ENCODE assay signal across 10 mouse cellular contexts in genomic region chr7:116282755-116283154, GRCm38 (mm10). TPM values are rescaled to one million over a fixed set of nuclear protein-coding genes. Genes with fewer than 3 reads are reported as not detected.
DNase-seq lines count a peak whose midpoint lies in the region; ATAC-seq lines count a peak whose summit lies in the region.
"Had no signal": no experiment of that assay in that cellular context is flagged by ENCODE, and none has a peak within 500 bp of the region (broad histone marks: within the 10 kb centered on the region; RNA-seq: fewer than 3 reads in every experiment).

No protein-coding gene starts in this region.

- peak; percentile 77 for ATAC-seq in hindbrain, embryonic 15.5 days (ENCODE audit: low FRiP score, low read depth)
- ATAC-seq in midbrain, embryonic 14.5 days (ENCODE audit: low FRiP score, low TSS enrichment) = peak; percentile 51

- no peak overlapping the region for H3K4me3 ChIP-seq in hindbrain, embryonic 15.5 days
- no peak overlapping the region for H3K4me3 ChIP-seq in midbrain, embryonic 14.5 days (replicated peaks; ENCODE audit: low read depth, low read length)

- no peaks in the 10 kb centered on the region for H3K9me3 ChIP-seq in hindbrain, embryonic 15.5 days
- H3K9me3 ChIP-seq in midbrain, embryonic 14.5 days (ENCODE audit: control insufficient read depth, low read length) = no peaks in the 10 kb centered on the region

- peak overlapping the region; percentile 61 for H3K27ac ChIP-seq in hindbrain, embryonic 15.5 days (replicated peaks)
- peak overlapping the region; percentile 67 for H3K27ac ChIP-seq in midbrain, embryonic 14.5 days (replicated peaks; ENCODE audit: low read depth, low read length)
- H3K27ac ChIP-seq: liver, embryonic 14.5 days had no signal

- H3K4me1 ChIP-seq in hindbrain, embryonic 15.5 days (replicated peaks) = peaks cover 30% of the 10 kb centered on the region
- peaks cover 28% of the 10 kb centered on the region for H3K4me1 ChIP-seq in midbrain, embryonic 14.5 days (ENCODE audit: control insufficient read depth, insufficient read depth, low read length)

- H3K9ac ChIP-seq in hindbrain, embryonic 15.5 days = no peak overlapping the region
- H3K9ac ChIP-seq in midbrain, embryonic 14.5 days (replicated peaks; ENCODE audit: low read length) = no peak overlapping the region
- H3K9ac ChIP-seq: liver, embryonic 14.5 days had no signal

- no peaks in the 10 kb centered on the region for H3K27me3 ChIP-seq in hindbrain, embryonic 15.5 days
- H3K27me3 ChIP-seq in midbrain, embryonic 14.5 days (ENCODE audit: control insufficient read depth, insufficient read depth, low read length) = no peaks in the 10 kb centered on the region

- H3K36me3 ChIP-seq in hindbrain, embryonic 15.5 days = no peaks in the 10 kb centered on the region
- H3K36me3 ChIP-seq in midbrain, embryonic 14.5 days (ENCODE audit: control insufficient read depth, insufficient read depth, low read length) = no peaks in the 10 kb centered on the region

- DNase-seq in NIH3T3 (ENCODE audit: low read depth) = peak; percentile 75
- peak; percentile 75 for DNase-seq in embryo, embryonic 9.5 days (ENCODE audit: extremely low spot score)
- DNase-seq in midbrain, embryonic 14.5 days = peak; percentile 74
- DNase-seq in adrenal gland, postnatal 10 days = no peak
- DNase-seq in testis, postnatal 10 days (ENCODE audit: low spot score) = no peak
- no peak for DNase-seq in ovary, postnatal 10 days (ENCODE audit: low spot score)
- DNase-seq: kidney, postnatal 10 days; thymus, adult 2 months had no signal

- H3K4me2 ChIP-seq in hindbrain, embryonic 15.5 days = no peak overlapping the region
- H3K4me2 ChIP-seq in midbrain, embryonic 14.5 days (ENCODE audit: low read length) = no peak overlapping the region

- WGBS in hindbrain, embryonic 15.5 days = 15% methylated on average over 11 of the region's 11 CpGs
- 4% methylated on average over 11 of the region's 11 CpGs for WGBS in midbrain, embryonic 14.5 days

RNA-seq across cellular contexts. Expression of gene Plekha7, which starts 25.4 kb away (rescaled TPM):
- polyA plus RNA-seq in hindbrain, embryonic 15.5 days (2015; fragmentation: Nextera tagmentation; extraction: Ambion mirVana) = 9.4 and 10.3 TPM in 2 replicates
- 7.0 and 8.6 TPM in 2 replicates for polyA plus RNA-seq in midbrain, embryonic 14.5 days (2014; fragmentation: Nextera tagmentation; extraction: Ambion mirVana)
- 10 to 100 TPM in 1 of 2 experiments, 1 to 10 TPM in 1; 7.9 to 10.9 TPM for total RNA-seq in adrenal gland, postnatal 10 days (2021)

RNA-seq across cellular contexts. Expression of gene Rps13, which starts 51.2 kb away (rescaled TPM):
- polyA plus RNA-seq in hindbrain, embryonic 15.5 days (2015; fragmentation: Nextera tagmentation; extraction: Ambion mirVana) = 480 and 532 TPM in 2 replicates
- polyA plus RNA-seq in midbrain, embryonic 14.5 days (2014; fragmentation: Nextera tagmentation; extraction: Ambion mirVana) = 533 and 622 TPM in 2 replicates
- 100 to 1,000 TPM; 508 to 514 TPM for total RNA-seq in adrenal gland, postnatal 10 days (2021)

Comparison
In these comparisons a context has a peak if more than half of its experiments do, and no peak if none do; other contexts are left out.
1. DNase-seq: peak in NIH3T3 (single experiment), embryo, embryonic 9.5 days (single experiment) and midbrain, embryonic 14.5 days (single experiment); none in adrenal gland, postnatal 10 days (single experiment), testis, postnatal 10 days (single experiment) and ovary, postnatal 10 days (single experiment).